Mouse (Mus musculus): ENCODE results near the gene Vmn1r72. TPM values are rescaled to one million over a fixed set of nuclear protein-coding genes. Genes with fewer than 3 reads are reported as not detected.
"Not testable (repeated sequence)": the region's sequence is repeated elsewhere in the genome, so short reads cannot be mapped to it uniquely, and the experiment has no call there.

Gene Vmn1r72
- not detected for total RNA-seq (2021)
- long read RNA-seq, experiment 1, result 0 reads
- long read RNA-seq, experiment 2, result 0 reads

GRCm38 (mm10) chr7:11680047-11680446 is at the start of gene Vmn1r72:
Gene Vmn1r72 (minus strand): TSS chr7:11680147.
- not testable (repeated sequence) for DNase-seq

GRCm38 (mm10) chr7:11617082-11617481 is 62.9 kb downstream of the Vmn1r72 start:
- DNase-seq, result peak; percentile 39

Other genes starting within 250 kb of the Vmn1r72 start
- not detected for gene Zscan4-ps2, start 165.8 kb downstream of the Vmn1r72 start, total RNA-seq (2021)
- not detected for gene Zscan4-ps3, start 70.8 kb downstream of the Vmn1r72 start, total RNA-seq (2021)
- gene Vmn1r73, start 50.1 kb upstream of the Vmn1r72 start, total RNA-seq (2021), result not detected
- not detected for gene Vmn1r74, start 153.8 kb upstream of the Vmn1r72 start, total RNA-seq (2021)
- not detected for gene Vmn1r75, start 194.5 kb upstream of the Vmn1r72 start, total RNA-seq (2021)

Data from adrenal gland, postnatal 10 days (tissue).